Mouse (Mus musculus) kidney, postnatal 25 days (tissue): ENCODE data around the gene Catsper4.

ENCODE experiments used
- DNase-seq, 2 experiments: peaks; one replicate each; pipeline ENCODE4 v3.0.0; 2021; ENCODE audit warnings: mixed read lengths in 2 of 2

Catsper4 gene

GRCm38 (mm10) chr4:134250116-134250929, 23.1 kb upstream of the Catsper4 start:
- DNase-seq, result no peak

DNA sequence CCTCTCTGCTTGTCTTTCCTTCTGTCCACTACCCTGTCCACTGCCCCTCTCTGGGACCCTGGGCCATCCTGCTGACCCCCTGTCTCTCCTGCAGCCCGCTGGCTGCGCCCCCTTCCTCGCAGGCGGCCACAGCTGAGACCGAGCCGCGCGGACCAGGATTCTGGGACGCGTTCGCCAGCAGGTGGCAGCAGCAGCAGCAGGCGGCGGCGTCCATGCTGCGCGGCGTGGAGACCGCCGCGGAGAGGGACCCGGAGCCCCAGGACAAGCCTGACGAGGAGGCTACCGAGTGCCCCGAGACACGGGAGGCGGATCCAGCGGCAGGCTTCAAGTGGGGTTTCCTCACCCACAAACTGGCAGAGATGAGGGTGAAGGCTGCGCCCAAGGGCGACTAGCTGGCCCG, 22.5 kb upstream of the Catsper4 start:
- DNase-seq, result peak; percentile 78 to 82

DNA sequence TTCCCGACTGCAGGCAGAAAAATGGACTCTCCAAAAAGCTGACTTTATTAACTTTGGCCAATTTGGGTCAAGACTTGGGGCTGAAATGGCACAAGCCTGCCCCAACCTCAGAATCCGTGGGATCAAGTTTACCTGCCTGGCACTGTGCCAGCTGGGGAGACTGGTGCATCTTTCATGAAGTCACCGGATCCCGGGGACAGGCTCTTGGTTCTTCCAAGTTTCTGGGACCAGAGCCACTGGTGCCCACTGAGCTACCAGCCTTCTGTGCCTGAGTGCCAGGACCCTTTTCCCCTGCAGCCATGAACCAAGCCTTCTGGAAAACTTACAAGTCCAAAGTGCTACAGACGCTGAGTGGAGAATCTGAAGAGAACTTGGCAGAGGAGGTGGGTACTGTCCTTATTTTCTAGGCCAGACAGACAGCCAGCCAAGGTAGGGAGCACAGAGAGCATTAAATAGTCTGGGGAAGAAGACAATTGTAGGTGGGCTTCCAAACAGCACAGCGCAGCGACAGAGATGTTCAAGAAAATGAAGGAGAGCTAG, 19.6 kb upstream of the Catsper4 start, which contains the start of gene Gm30191:
Gm30191 (plus strand) TSS at position 217 of the 540 bp plus-strand sequence.
- peak in 1 of 2 experiments; percentile 61 for DNase-seq

GRCm38 (mm10) chr4:134246256-134246655, 19.1 kb upstream of the Catsper4 start:
- DNase-seq, result peak in 1 of 2 experiments; percentile 69

- peak; percentile 96 for DNase-seq
Observed at GRCm38 (mm10) chr4:134245148-134245843, 18.1 kb upstream of the Catsper4 start, which contains the start of gene Zfp593. TSS of gene Zfp593 (minus strand) at chr4:134245592.

GRCm38 (mm10) chr4:134243516-134244250, 16.5 kb upstream of the Catsper4 start, which contains the start of gene E130218I03Rik:
TSS of gene E130218I03Rik (plus strand) at chr4:134243662.
- DNase-seq, result no peak

- no peak for DNase-seq
Observed at GRCm38 (mm10) chr4:134238686-134239085, 11.5 kb upstream of the Catsper4 start.

- peak; percentile 96 to 97 for DNase-seq
Observed at GRCm38 (mm10) chr4:134238279-134238651, 11.1 kb upstream of the Catsper4 start, which contains the start of gene Cnksr1. TSS of gene Cnksr1 (minus strand) at chr4:134238399.

GRCm38 (mm10) chr4:134237582-134238278, 10.5 kb upstream of the Catsper4 start:
- DNase-seq, result no peak

DNA sequence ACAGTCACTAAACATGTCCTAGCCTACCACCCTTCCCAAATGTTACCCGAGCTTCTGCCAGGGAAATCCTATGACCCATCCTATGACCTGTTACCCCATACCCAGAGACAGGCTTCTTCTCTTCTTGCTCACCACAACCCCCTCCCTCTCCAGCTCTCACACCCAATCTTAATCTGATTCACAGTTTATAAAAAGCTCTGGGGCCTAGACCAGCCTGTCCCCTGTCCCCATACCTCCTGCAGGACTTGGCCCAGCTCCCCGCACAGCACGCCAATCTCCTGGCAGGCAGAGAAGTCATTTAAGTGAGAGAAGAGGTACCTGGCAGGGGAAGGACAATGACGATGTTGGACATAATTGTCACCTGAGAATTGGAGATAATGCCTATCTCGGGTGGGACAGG, 7.7 kb upstream of the Catsper4 start:
- DNase-seq, result no peak

DNA sequence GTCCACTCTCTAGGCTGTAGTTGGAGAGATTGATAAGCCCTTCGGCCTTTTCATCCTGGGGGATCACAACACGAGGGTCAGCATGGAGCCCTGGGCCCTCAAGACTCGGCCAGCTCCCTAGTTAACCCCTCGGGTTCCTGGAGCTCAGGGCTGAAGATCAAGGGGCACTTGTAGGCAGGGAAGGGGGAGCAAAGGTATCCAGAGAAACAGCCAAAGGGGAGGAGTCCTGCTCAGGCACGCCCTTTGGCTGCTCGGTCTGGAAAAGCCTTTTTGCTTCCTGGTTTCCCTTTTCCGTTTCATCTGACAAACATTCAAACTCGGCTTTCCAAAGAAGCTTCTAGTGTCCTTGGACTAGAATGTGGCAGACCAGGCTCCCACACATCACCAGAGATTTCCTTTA, 3.2 kb upstream of the Catsper4 start:
- DNase-seq, result peak; percentile 38 to 70

GRCm38 (mm10) chr4:134222793-134223600, 4.2 kb downstream of the Catsper4 start:
- DNase-seq, result peak; percentile 32 to 66

- no peak for DNase-seq
Observed at GRCm38 (mm10) chr4:134206488-134207053, 20.6 kb downstream of the Catsper4 start.

DNA sequence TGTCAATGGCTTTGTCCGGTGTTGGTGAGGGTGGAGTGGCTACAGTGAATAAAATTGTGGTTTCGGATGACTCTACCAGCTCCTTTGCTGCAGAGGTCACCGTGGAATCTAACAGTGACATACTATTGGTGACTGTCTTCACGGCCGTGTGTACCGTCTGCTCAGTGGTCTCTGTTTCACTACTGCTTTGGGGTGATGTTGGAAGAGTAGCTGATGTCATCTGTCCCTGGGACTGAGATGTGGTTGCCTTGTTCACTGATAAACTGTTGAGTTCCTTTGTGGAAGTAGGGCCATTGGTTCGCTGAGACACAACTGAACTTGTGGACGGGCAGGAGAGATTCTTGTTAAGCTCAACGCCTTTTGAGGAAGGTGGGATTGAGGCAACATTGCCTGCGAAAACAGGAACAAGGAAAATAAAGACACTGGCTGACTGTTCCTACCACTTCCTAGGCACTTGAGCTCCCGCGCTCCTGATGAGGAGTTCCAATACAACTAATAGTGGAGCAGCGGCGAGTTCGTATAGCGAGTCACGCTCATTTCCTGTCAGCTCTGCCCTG, 23.8 kb downstream of the Catsper4 start:
- no peak for DNase-seq

- no peak for DNase-seq
Observed at GRCm38 (mm10) chr4:134202904-134203303, 24.3 kb downstream of the Catsper4 start, which contains the start of gene Gm7534. TSS of gene Gm7534 (minus strand) at chr4:134203004.

GRCm38 (mm10) chr4:134199371-134199770, 27.8 kb downstream of the Catsper4 start:
- no peak for DNase-seq

DNA sequence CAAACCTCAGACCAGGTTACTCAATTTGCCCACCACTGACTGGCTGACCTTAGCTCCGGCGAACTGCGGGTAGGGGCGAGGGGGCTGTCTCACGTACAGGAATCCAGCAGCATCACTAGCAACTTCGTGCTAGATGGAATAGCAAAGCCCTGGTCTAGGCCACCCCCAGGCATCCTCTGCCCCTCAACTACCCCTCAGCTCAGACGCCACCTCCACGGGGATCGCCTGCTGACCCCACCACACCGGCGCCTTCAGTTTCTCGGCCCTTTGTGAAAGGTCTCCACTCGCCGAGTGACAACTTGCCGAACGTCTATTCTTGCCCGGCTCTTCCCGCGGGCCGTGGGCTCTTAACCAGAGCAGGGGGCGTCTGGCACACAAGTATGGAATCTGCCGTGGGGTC, 40.9 kb downstream of the Catsper4 start:
- DNase-seq, result no peak

- no peak for DNase-seq
Observed at GRCm38 (mm10) chr4:134185569-134185968, 41.6 kb downstream of the Catsper4 start.

GRCm38 (mm10) chr4:134183711-134184110, 43.5 kb downstream of the Catsper4 start:
- no peak for DNase-seq

GRCm38 (mm10) chr4:134181825-134182224, 45.4 kb downstream of the Catsper4 start:
- DNase-seq, result no peak
